Mouse (Mus musculus) heart, embryonic 15.5 days (tissue): ENCODE measurements around the gene Hoxd1. TPM values are rescaled to one million over a fixed set of nuclear protein-coding genes. Genes with fewer than 3 reads are reported as not detected.

Source experiments
- ATAC-seq: fragments of 200-750 bp; cut with Nextera tagmentation; replicated peaks from 2 replicates; pipeline ENCODE4 v1.8.0; 2017; ENCODE audit warnings: low read depth, moderate TSS enrichment; ENCODE audit not compliant: insufficient number of reproducible peaks, insufficient read depth, low FRiP score
- H3K27ac ChIP-seq: fragments of 300-500 bp; sonication (generic); 2 replicates; pipeline ENCODE4 v1.5.1; 2015; ENCODE audit warnings: mild to moderate bottlenecking, inconsistent platforms
- H3K27me3 ChIP-seq: fragments of 300-500 bp; sonication (generic); 2 replicates; pipeline ENCODE4 v1.6.1; 2015; ENCODE audit warnings: inconsistent platforms
- H3K36me3 ChIP-seq: fragments of 300-500 bp; sonication (generic); 2 replicates; pipeline ENCODE4 v1.6.1; 2015; ENCODE audit warnings: mild to moderate bottlenecking, inconsistent platforms
- H3K4me1 ChIP-seq: fragments of 300-500 bp; sonication (generic); replicated peaks from 2 replicates; pipeline ENCODE4 v1.6.1; 2015; ENCODE audit warnings: inconsistent platforms
- H3K4me2 ChIP-seq: fragments of 300-500 bp; sonication (generic); 2 replicates; pipeline ENCODE4 v1.6.1; 2015; ENCODE audit warnings: inconsistent platforms, mild to moderate bottlenecking, moderate library complexity
- H3K4me3 ChIP-seq: fragments of 300-500 bp; sonication (generic); 2 replicates; pipeline ENCODE4 v1.5.1; 2015; ENCODE audit warnings: mild to moderate bottlenecking, inconsistent platforms
- H3K9ac ChIP-seq: fragments of 300-500 bp; sonication (generic); 2 replicates; pipeline ENCODE4 v1.6.1; 2015; ENCODE audit warnings: mild to moderate bottlenecking, inconsistent platforms
- H3K9me3 ChIP-seq: fragments of 300-500 bp; sonication (generic); replicated peaks from 2 replicates; pipeline ENCODE4 v1.6.1; 2016; ENCODE audit warnings: inconsistent platforms
- WGBS: fragments of 180-500 bp; shearing (Covaris S2); methylation state at CpG from one replicate; pipeline ENCODE4 v1.1.7; 2015; ENCODE audit warnings: mixed read lengths; 5-methylcytosine and 5-hydroxymethylcytosine counted together
- polyA plus RNA-seq: library from polyadenylated mRNA; unstranded; fragments of >200 nt; fragmentation: Nextera tagmentation; extraction: Ambion mirVana; gene quantifications from 2 replicates; pipeline ENCODE4 v1.2.1, GENCODE M21; 2015

Hoxd1 gene
- polyA plus RNA-seq, 1 experiment from 2014 or later: not detected

GRCm38 (mm10) chr2:74752431-74753174 lies 10.2 kb upstream of the Hoxd1 start:
- peaks cover 20% of the 10 kb centered on the region for H3K4me1 ChIP-seq
- no peak for ATAC-seq
- peak overlapping the region; percentile 39 for H3K4me3 ChIP-seq
- no peaks in the 10 kb centered on the region for H3K9me3 ChIP-seq
- peaks cover 92% of the 10 kb centered on the region for H3K27me3 ChIP-seq
- H3K27ac ChIP-seq: no peak overlapping the region
- WGBS: 4% methylated on average over 45 of the region's 45 CpGs
- H3K9ac ChIP-seq: 0 out of 2 replicates have a peak overlapping the region, but pooled peaks have one; percentile 18
- H3K36me3 ChIP-seq: no peaks in the 10 kb centered on the region
- peak overlapping the region; percentile 59 for H3K4me2 ChIP-seq

- Histone ChIP-seq H3K4me1 (peaks cover 20% of the 10 kb centered on the region), H3K4me2 (peak overlapping the region; percentile 59), H3K27me3 (peaks cover 92% of the 10 kb centered on the region), H3K4me3 (peak overlapping the region; percentile 39), H3K9me3 (no peaks in the 10 kb centered on the region), H3K27ac (no peak overlapping the region), H3K36me3 (no peaks in the 10 kb centered on the region), H3K9ac (no peak overlapping the region)
- ATAC-seq: 0 out of 2 replicates have a peak, but pooled peaks have one; percentile 18
- WGBS: 3% methylated on average over 25 of the region's 25 CpGs
These were observed 9.6 kb upstream of the Hoxd1 start for GRCm38 (mm10) chr2:74753175-74753523.

- WGBS: 40% methylated on average over 5 of the region's 5 CpGs
- Histone ChIP-seq H3K9ac (no peak overlapping the region), H3K9me3 (no peaks in the 10 kb centered on the region), H3K4me3 (no peak overlapping the region), H3K27me3 (peaks cover 92% of the 10 kb centered on the region), H3K27ac (no peak overlapping the region), H3K4me1 (peaks cover 20% of the 10 kb centered on the region), H3K4me2 (no peak overlapping the region), H3K36me3 (no peaks in the 10 kb centered on the region)
- no peak for ATAC-seq
These were observed 9.1 kb upstream of the Hoxd1 start for GRCm38 (mm10) chr2:74753711-74754110.

- no peaks in the 10 kb centered on the region for H3K9me3 ChIP-seq
- H3K36me3 ChIP-seq: no peaks in the 10 kb centered on the region
- no peak overlapping the region for H3K9ac ChIP-seq
- H3K27ac ChIP-seq: no peak overlapping the region
- ATAC-seq: no peak
- H3K27me3 ChIP-seq: peaks cover 87% of the 10 kb centered on the region
- H3K4me3 ChIP-seq: no peak overlapping the region
- H3K4me1 ChIP-seq: peaks cover 16% of the 10 kb centered on the region
- 0% methylated on average over 1 of the region's 1 CpGs for WGBS
- H3K4me2 ChIP-seq: no peak overlapping the region
These were observed 2.6 kb upstream of the Hoxd1 start for GRCm38 (mm10) chr2:74760146-74760545.

- Histone ChIP-seq H3K4me3 (0 out of 2 replicates have a peak overlapping the region, but pooled peaks have one; percentile 55), H3K9ac (no peak overlapping the region), H3K4me1 (peaks cover 16% of the 10 kb centered on the region), H3K4me2 (peak overlapping the region; percentile 89; the same call in 1 of the 2 replicates), H3K36me3 (no peaks in the 10 kb centered on the region), H3K27ac (no peak overlapping the region), H3K9me3 (no peaks in the 10 kb centered on the region), H3K27me3 (peaks cover 89% of the 10 kb centered on the region)
- WGBS: 5% methylated on average over 13 of the region's 13 CpGs
- ATAC-seq: no peak
These were observed 839 bp upstream of the Hoxd1 start for GRCm38 (mm10) chr2:74761941-74762340.

- no peaks in the 10 kb centered on the region for H3K9me3 ChIP-seq
- H3K9ac ChIP-seq: 0 out of 2 replicates have a peak overlapping the region, but pooled peaks have one; percentile 18
- peaks cover 78% of the 10 kb centered on the region for H3K27me3 ChIP-seq
- no peak for ATAC-seq
- no peak overlapping the region for H3K27ac ChIP-seq
- under 1% methylated on average over 50 of the region's 53 CpGs for WGBS
- peak overlapping the region; percentile 55 for H3K4me3 ChIP-seq
- H3K36me3 ChIP-seq: no peaks in the 10 kb centered on the region
- H3K4me2 ChIP-seq: peak overlapping the region; percentile 89
- peaks cover 16% of the 10 kb centered on the region for H3K4me1 ChIP-seq
These were observed 510 bp downstream of the Hoxd1 start for GRCm38 (mm10) chr2:74763245-74763735.

- no peak for ATAC-seq
- H3K36me3 ChIP-seq: no peaks in the 10 kb centered on the region
- peak overlapping the region; percentile 89; the same call in 1 of the 2 replicates for H3K4me2 ChIP-seq
- 41% methylated on average over 10 of the region's 10 CpGs for WGBS
- peaks cover 16% of the 10 kb centered on the region for H3K4me1 ChIP-seq
- H3K9me3 ChIP-seq: no peaks in the 10 kb centered on the region
- peaks cover 73% of the 10 kb centered on the region for H3K27me3 ChIP-seq
- no peak overlapping the region for H3K9ac ChIP-seq
- H3K4me3 ChIP-seq: peak overlapping the region; percentile 55
- no peak overlapping the region for H3K27ac ChIP-seq
These were observed 1.2 kb downstream of the Hoxd1 start for GRCm38 (mm10) chr2:74763976-74764375.

GRCm38 (mm10) chr2:74774359-74774758 lies 11.6 kb downstream of the Hoxd1 start:
- Histone ChIP-seq H3K9me3 (no peaks in the 10 kb centered on the region), H3K27me3 (peaks cover 26% of the 10 kb centered on the region), H3K4me1 (no peaks in the 10 kb centered on the region), H3K9ac (no peak overlapping the region), H3K4me3 (no peak overlapping the region), H3K36me3 (no peaks in the 10 kb centered on the region), H3K4me2 (no peak overlapping the region), H3K27ac (no peak overlapping the region)
- 73% methylated on average over 2 of the region's 2 CpGs for WGBS
- ATAC-seq: no peak

GRCm38 (mm10) chr2:74777536-74778275 lies 14.9 kb downstream of the Hoxd1 start:
- H3K27me3 ChIP-seq: peaks cover 11% of the 10 kb centered on the region
- no peak for ATAC-seq
- 67% methylated on average over 13 of the region's 13 CpGs for WGBS
- no peak overlapping the region for H3K4me3 ChIP-seq
- H3K4me1 ChIP-seq: no peaks in the 10 kb centered on the region
- H3K9ac ChIP-seq: no peak overlapping the region
- no peak overlapping the region for H3K27ac ChIP-seq
- no peaks in the 10 kb centered on the region for H3K36me3 ChIP-seq
- no peak overlapping the region for H3K4me2 ChIP-seq
- no peaks in the 10 kb centered on the region for H3K9me3 ChIP-seq

GRCm38 (mm10) chr2:74781386-74781785 lies 18.6 kb downstream of the Hoxd1 start:
- 72% methylated on average over 5 of the region's 5 CpGs for WGBS
- Histone ChIP-seq H3K36me3 (no peaks in the 10 kb centered on the region), H3K9ac (no peak overlapping the region), H3K9me3 (no peaks in the 10 kb centered on the region), H3K4me1 (no peaks in the 10 kb centered on the region), H3K27me3 (peaks cover 8% of the 10 kb centered on the region; the same call in 1 of the 2 replicates), H3K27ac (no peak overlapping the region), H3K4me3 (no peak overlapping the region), H3K4me2 (no peak overlapping the region)
- no peak for ATAC-seq

- Histone ChIP-seq H3K27me3 (no peaks in the 10 kb centered on the region), H3K9ac (no peak overlapping the region), H3K36me3 (no peaks in the 10 kb centered on the region), H3K9me3 (no peaks in the 10 kb centered on the region), H3K4me3 (no peak overlapping the region), H3K4me2 (no peak overlapping the region), H3K4me1 (no peaks in the 10 kb centered on the region), H3K27ac (no peak overlapping the region)
- 34% methylated on average over 7 of the region's 7 CpGs for WGBS
- ATAC-seq: no peak
These were observed 32.8 kb downstream of the Hoxd1 start for GRCm38 (mm10) chr2:74795531-74795930.
